Mouse (Mus musculus): ENCODE measurements around the gene Rnf166. TPM values are rescaled to one million over a fixed set of nuclear protein-coding genes. Genes with fewer than 3 reads are reported as not detected.
A peak's percentile ranks its signal among the peaks of the same experiment; 100 is the strongest.

Gene Rnf166
- polyA plus RNA-seq, 1 experiment: 296 TPM

- Histone ChIP-seq H3K4me3 (ENCODE audit: control insufficient read depth, insufficient read depth, low read length) (no peak overlapping the region), H3K36me3 (ENCODE audit: control insufficient read depth, insufficient read depth, low read length) (no peaks in the 10 kb centered on the region), H3K27me3 (ENCODE audit: control insufficient read depth, insufficient read depth, low read length) (no peaks in the 10 kb centered on the region), H3K27ac (ENCODE audit: control insufficient read depth, insufficient read depth, low read length) (no peak overlapping the region), H3K4me1 (replicated peaks; ENCODE audit: control insufficient read depth, insufficient read depth, low read length) (no peaks in the 10 kb centered on the region)
- no peak for TF ChIP-seq CTCF (IDR thresholded peaks at IDR 0.05; ENCODE audit: borderline replicate concordance, control insufficient read depth, extremely low read depth, insufficient read depth, low read length, poor library complexity)
- TF ChIP-seq POLR2A (IDR thresholded peaks at IDR 0.05; ENCODE audit: control insufficient read depth, extremely low read depth, insufficient read depth, low read length, poor library complexity): no peak
- DNase-seq: no peak
- 60% methylated on average over 6 of the region's 6 CpGs for WGBS
These were observed 41.8 kb upstream of the Rnf166 start for GRCm38 (mm10) chr8:122517541-122518190.

DNA sequence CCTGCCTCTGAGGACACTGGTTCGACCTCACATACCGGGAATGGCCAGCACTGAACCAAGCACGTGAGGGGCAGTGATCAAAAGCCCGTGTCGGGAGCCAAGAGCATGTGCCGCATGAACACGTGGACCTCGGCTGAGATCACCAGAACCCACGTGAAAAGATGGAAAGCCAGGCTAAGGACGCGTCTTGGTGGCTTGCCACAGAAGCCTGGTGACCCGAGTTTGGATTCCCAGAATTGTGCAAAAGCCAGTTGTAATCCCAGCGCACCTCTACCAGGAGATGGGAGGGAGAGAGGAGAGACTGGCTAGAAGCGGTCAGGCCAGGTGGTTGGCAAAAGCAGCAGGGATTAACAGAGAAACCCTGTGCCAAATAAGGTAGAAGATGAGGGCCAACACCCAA, 39.8 kb upstream of the Rnf166 start:
- TF ChIP-seq POLR2A (IDR thresholded peaks at IDR 0.05; ENCODE audit: control insufficient read depth, extremely low read depth, insufficient read depth, low read length, poor library complexity) (no peak), CTCF (IDR thresholded peaks at IDR 0.05; ENCODE audit: borderline replicate concordance, control insufficient read depth, extremely low read depth, insufficient read depth, low read length, poor library complexity) (no peak)
- Histone ChIP-seq H3K4me1 (replicated peaks; ENCODE audit: control insufficient read depth, insufficient read depth, low read length) (no peaks in the 10 kb centered on the region), H3K4me3 (ENCODE audit: control insufficient read depth, insufficient read depth, low read length) (no peak overlapping the region), H3K27ac (ENCODE audit: control insufficient read depth, insufficient read depth, low read length) (no peak overlapping the region), H3K27me3 (ENCODE audit: control insufficient read depth, insufficient read depth, low read length) (no peaks in the 10 kb centered on the region), H3K36me3 (ENCODE audit: control insufficient read depth, insufficient read depth, low read length) (no peaks in the 10 kb centered on the region)
- DNase-seq: no peak
- WGBS: 97% methylated on average over 14 of the region's 14 CpGs

GRCm38 (mm10) chr8:122512392-122512791, 36.5 kb upstream of the Rnf166 start:
- TF ChIP-seq CTCF (IDR thresholded peaks at IDR 0.05; ENCODE audit: borderline replicate concordance, control insufficient read depth, extremely low read depth, insufficient read depth, low read length, poor library complexity) (no peak), POLR2A (IDR thresholded peaks at IDR 0.05; ENCODE audit: control insufficient read depth, extremely low read depth, insufficient read depth, low read length, poor library complexity) (no peak)
- no peak for DNase-seq
- Histone ChIP-seq H3K36me3 (ENCODE audit: control insufficient read depth, insufficient read depth, low read length) (no peaks in the 10 kb centered on the region), H3K27ac (ENCODE audit: control insufficient read depth, insufficient read depth, low read length) (no peak overlapping the region), H3K27me3 (ENCODE audit: control insufficient read depth, insufficient read depth, low read length) (no peaks in the 10 kb centered on the region), H3K4me3 (ENCODE audit: control insufficient read depth, insufficient read depth, low read length) (no peak overlapping the region), H3K4me1 (replicated peaks; ENCODE audit: control insufficient read depth, insufficient read depth, low read length) (no peaks in the 10 kb centered on the region)
- 93% methylated on average over 7 of the region's 7 CpGs for WGBS

- WGBS: 90% methylated on average over 16 of the region's 16 CpGs
These were observed 35.7 kb upstream of the Rnf166 start for GRCm38 (mm10) chr8:122511552-122511951.

GRCm38 (mm10) chr8:122500856-122501255, 25.0 kb upstream of the Rnf166 start:
- H3K4me3 ChIP-seq (ENCODE audit: control insufficient read depth, insufficient read depth, low read length): no peak overlapping the region
- no peaks in the 10 kb centered on the region; the same call in 1 of the 2 replicates for H3K4me1 ChIP-seq (replicated peaks; ENCODE audit: control insufficient read depth, insufficient read depth, low read length)
- TF ChIP-seq CTCF (IDR thresholded peaks at IDR 0.05; ENCODE audit: borderline replicate concordance, control insufficient read depth, extremely low read depth, insufficient read depth, low read length, poor library complexity): peak; percentile 84; the same call in 1 of the 2 replicates
- no peak for TF ChIP-seq POLR2A (IDR thresholded peaks at IDR 0.05; ENCODE audit: control insufficient read depth, extremely low read depth, insufficient read depth, low read length, poor library complexity)
- no peaks in the 10 kb centered on the region for H3K27me3 ChIP-seq (ENCODE audit: control insufficient read depth, insufficient read depth, low read length)
- DNase-seq: peak; percentile 76
- no peaks in the 10 kb centered on the region for H3K36me3 ChIP-seq (ENCODE audit: control insufficient read depth, insufficient read depth, low read length)
- whole genome bisulfite sequencing: 43% methylated on average over 10 of the region's 10 CpGs
- H3K27ac ChIP-seq (ENCODE audit: control insufficient read depth, insufficient read depth, low read length): no peak overlapping the region

More at GRCm38 (mm10) chr8:122511552-122511951, 35.7 kb upstream of the Rnf166 start:
- Histone ChIP-seq H3K4me1 (replicated peaks; ENCODE audit: control insufficient read depth, insufficient read depth, low read length) (no peaks in the 10 kb centered on the region), H3K4me3 (ENCODE audit: control insufficient read depth, insufficient read depth, low read length) (no peak overlapping the region), H3K27me3 (ENCODE audit: control insufficient read depth, insufficient read depth, low read length) (no peaks in the 10 kb centered on the region), H3K27ac (ENCODE audit: control insufficient read depth, insufficient read depth, low read length) (no peak overlapping the region), H3K36me3 (ENCODE audit: control insufficient read depth, insufficient read depth, low read length) (no peaks in the 10 kb centered on the region)
- no peak for TF ChIP-seq POLR2A (IDR thresholded peaks at IDR 0.05; ENCODE audit: control insufficient read depth, extremely low read depth, insufficient read depth, low read length, poor library complexity)
- TF ChIP-seq CTCF (IDR thresholded peaks at IDR 0.05; ENCODE audit: borderline replicate concordance, control insufficient read depth, extremely low read depth, insufficient read depth, low read length, poor library complexity): no peak
- no peak for DNase-seq

DNA sequence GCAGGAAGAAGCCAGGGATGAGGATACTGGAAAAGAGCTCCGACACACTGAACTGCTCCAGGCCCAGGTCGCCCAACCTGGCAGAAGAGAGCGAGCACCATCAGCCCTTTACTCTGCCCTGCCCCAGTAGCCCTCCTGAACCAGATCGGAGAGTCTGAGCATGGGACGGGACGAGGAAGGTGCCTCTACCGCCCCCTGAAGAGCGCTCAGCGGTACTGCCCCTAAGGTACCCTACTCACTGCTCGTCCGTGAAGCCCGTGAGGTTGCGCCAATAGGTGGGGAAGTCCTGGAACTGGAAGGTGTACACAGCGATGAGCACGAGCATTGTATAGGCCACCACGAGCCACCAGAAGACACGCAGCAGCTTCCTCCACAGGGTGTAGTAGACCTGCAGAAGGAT, 22.0 kb upstream of the Rnf166 start:
- DNase-seq: no peak
- no peaks in the 10 kb centered on the region; the same call in 1 of the 2 replicates for H3K36me3 ChIP-seq (ENCODE audit: control insufficient read depth, insufficient read depth, low read length)
- H3K4me1 ChIP-seq (replicated peaks; ENCODE audit: control insufficient read depth, insufficient read depth, low read length): no peaks in the 10 kb centered on the region; the same call in 1 of the 2 replicates

More for the DNA sequence above, 22.0 kb upstream of the Rnf166 start:
- 89% methylated on average over 17 of the region's 17 CpGs for WGBS
- no peak overlapping the region for H3K27ac ChIP-seq (ENCODE audit: control insufficient read depth, insufficient read depth, low read length)
- H3K4me3 ChIP-seq (ENCODE audit: control insufficient read depth, insufficient read depth, low read length): no peak overlapping the region
- TF ChIP-seq POLR2A (IDR thresholded peaks at IDR 0.05; ENCODE audit: control insufficient read depth, extremely low read depth, insufficient read depth, low read length, poor library complexity): no peak
- peak; percentile 48; the same call in 1 of the 2 replicates for TF ChIP-seq CTCF (IDR thresholded peaks at IDR 0.05; ENCODE audit: borderline replicate concordance, control insufficient read depth, extremely low read depth, insufficient read depth, low read length, poor library complexity)
- no peaks in the 10 kb centered on the region for H3K27me3 ChIP-seq (ENCODE audit: control insufficient read depth, insufficient read depth, low read length)

Data from thymus, adult 2 months (tissue).